Mouse (Mus musculus) urinary bladder, postnatal 36 days (tissue): ENCODE data around the gene March10.

Source experiments
- DNase-seq, 2 experiments: peaks; one replicate each; pipeline ENCODE4 v3.0.0; 2022; ENCODE audit warnings: low spot score in 2 of 2, mixed read lengths in 1 of 2

The March10 gene

GRCm38 (mm10) chr11:105456497-105456907 lies at the start of gene March10:
March10 (minus strand) TSS chr11:105456735.
- no peak for DNase-seq

- DNase-seq = no peak
These were observed 49.8 kb upstream of the March10 start for GRCm38 (mm10) chr11:105506322-105506721.

- no peak for DNase-seq
These were observed 48.5 kb upstream of the March10 start for GRCm38 (mm10) chr11:105505038-105505437.

- DNase-seq = no peak
These were observed 45.8 kb upstream of the March10 start for GRCm38 (mm10) chr11:105502311-105502710.

- no peak for DNase-seq
These were observed 41.0 kb upstream of the March10 start for GRCm38 (mm10) chr11:105497505-105497904.

- DNase-seq = no peak
These were observed 40.1 kb upstream of the March10 start for GRCm38 (mm10) chr11:105496665-105497064.

- DNase-seq = no peak
These were observed 39.2 kb upstream of the March10 start for GRCm38 (mm10) chr11:105495591-105496270.

- DNase-seq = no peak
These were observed 38.3 kb upstream of the March10 start for GRCm38 (mm10) chr11:105494786-105495369.

- no peak for DNase-seq
These were observed 35.9 kb upstream of the March10 start for GRCm38 (mm10) chr11:105492392-105492791.

- DNase-seq = no peak
These were observed 34.4 kb upstream of the March10 start for GRCm38 (mm10) chr11:105490971-105491370.

GRCm38 (mm10) chr11:105485412-105485811 lies 28.9 kb upstream of the March10 start:
- DNase-seq = no peak

- no peak for DNase-seq
These were observed 28.5 kb upstream of the March10 start for GRCm38 (mm10) chr11:105484993-105485392.

GRCm38 (mm10) chr11:105482747-105483146 lies 26.2 kb upstream of the March10 start:
- DNase-seq = no peak

GRCm38 (mm10) chr11:105474746-105475145 lies 18.2 kb upstream of the March10 start:
- DNase-seq = no peak

- DNase-seq = no peak
These were observed 17.8 kb upstream of the March10 start for GRCm38 (mm10) chr11:105474352-105474736.

- DNase-seq = no peak
These were observed 17.3 kb upstream of the March10 start for GRCm38 (mm10) chr11:105473716-105474351.

GRCm38 (mm10) chr11:105472610-105473009 lies 16.1 kb upstream of the March10 start:
- no peak for DNase-seq

- DNase-seq = no peak
These were observed 14.4 kb upstream of the March10 start for GRCm38 (mm10) chr11:105470896-105471295.

GRCm38 (mm10) chr11:105469561-105469960 lies 13.0 kb upstream of the March10 start:
- no peak for DNase-seq

GRCm38 (mm10) chr11:105469091-105469507 lies 12.6 kb upstream of the March10 start:
- no peak for DNase-seq

GRCm38 (mm10) chr11:105468436-105468835 lies 11.9 kb upstream of the March10 start:
- DNase-seq = no peak

- no peak for DNase-seq
These were observed 11.3 kb upstream of the March10 start for GRCm38 (mm10) chr11:105467816-105468215.

- no peak for DNase-seq
These were observed 10.7 kb upstream of the March10 start for GRCm38 (mm10) chr11:105467266-105467665.
